Mouse (Mus musculus) forebrain, postnatal 0 days (tissue): ENCODE results near the gene Smagp. TPM values are rescaled to one million over a fixed set of nuclear protein-coding genes. Genes with fewer than 3 reads are reported as not detected.
A peak's percentile ranks its signal among the peaks of the same experiment; 100 is the strongest.

ENCODE experiments used
- ATAC-seq: fragments of 200-750 bp; cut with Nextera tagmentation; 2 replicates; pipeline ENCODE4 v1.8.0; 2017; ENCODE audit warnings: mild to moderate bottlenecking, moderate library complexity
- DNase-seq: peaks from one replicate; pipeline ENCODE4 v3.0.0-alpha.2; 2015
- H3K27ac ChIP-seq: fragments of 300-500 bp; sonication (generic); 2 replicates; pipeline ENCODE4 v1.5.1; 2014; ENCODE audit warnings: low read depth, mild to moderate bottlenecking, antibody characterized with exemption, low read length, moderate library complexity, mixed read lengths
- H3K27me3 ChIP-seq: fragments of 300-500 bp; sonication (generic); 2 replicates; pipeline ENCODE4 v1.6.1; 2014; ENCODE audit warnings: mild to moderate bottlenecking, low read length, mixed read lengths; ENCODE audit not compliant: insufficient read depth
- H3K36me3 ChIP-seq: fragments of 300-500 bp; sonication (generic); 2 replicates; pipeline ENCODE4 v1.6.1; 2014; ENCODE audit warnings: mild to moderate bottlenecking, moderate library complexity; ENCODE audit not compliant: insufficient read depth
- H3K4me1 ChIP-seq: fragments of 300-500 bp; sonication (generic); 2 replicates; pipeline ENCODE4 v1.6.1; 2014; ENCODE audit warnings: antibody characterized with exemption; ENCODE audit not compliant: insufficient read depth
- H3K4me2 ChIP-seq: fragments of 300-500 bp; sonication (generic); 2 replicates; pipeline ENCODE4 v1.6.1; 2014; ENCODE audit warnings: low read depth, mild to moderate bottlenecking, moderate library complexity
- H3K4me3 ChIP-seq: fragments of 300-500 bp; sonication (generic); 2 replicates; pipeline ENCODE4 v1.5.1; 2014; ENCODE audit warnings: low read depth, low read length, mixed read lengths
- H3K9ac ChIP-seq: fragments of 300-500 bp; sonication (generic); 2 replicates; pipeline ENCODE4 v1.6.1; 2014; ENCODE audit warnings: mild to moderate bottlenecking
- H3K9me3 ChIP-seq: fragments of 300-500 bp; sonication (generic); 2 replicates; pipeline ENCODE4 v1.6.1; 2016; ENCODE audit warnings: low read length
- CTCF ChIP-seq: sonication (generic); IDR thresholded peaks from 2 replicates; pipeline ENCODE4 v1.5.1; 2016; ENCODE audit warnings: antibody characterized with exemption, control low read depth, low read depth
- WGBS: fragments of 180-500 bp; shearing (Covaris S2); extraction: QIAGEN DNeasy Blood & Tissue Kit; methylation state at CpG from one replicate; pipeline ENCODE4 v1.1.7; 2014; 5-methylcytosine and 5-hydroxymethylcytosine counted together
- polyA plus RNA-seq: library from polyadenylated mRNA; unstranded; fragments of >200 nt; fragmentation: Nextera tagmentation; extraction: Ambion mirVana; gene quantifications from 2 replicates; pipeline ENCODE4 v1.2.1, GENCODE M21; 2015
- total RNA-seq: library from RNA; depleted of rRNA; stranded (reverse); fragments of >200 nt; gene quantifications from 2 replicates; pipeline ENCODE4 v1.2.3, GENCODE M21; 2014

The Smagp gene
- total and polyA plus RNA-seq, 2 experiments from 2014 or later: 3.9 to 6.2 TPM

- Histone ChIP-seq H3K9me3 (no peaks in the 10 kb centered on the region), H3K36me3 (no peaks in the 10 kb centered on the region), H3K9ac (peak overlapping the region; percentile 14; the same call in 1 of the 2 replicates), H3K27ac (no peak overlapping the region), H3K27me3 (peaks cover 41% of the 10 kb centered on the region), H3K4me3 (peak overlapping the region; percentile 34), H3K4me2 (peak overlapping the region; percentile 70), H3K4me1 (no peaks in the 10 kb centered on the region)
- TF ChIP-seq CTCF: no peak
- 6% methylated on average over 38 of the region's 38 CpGs for WGBS
- ATAC-seq (no peak), DNase-seq (no peak)
Observed at GRCm38 (mm10) chr15:100635851-100636645, 692 bp downstream of the Smagp start.

GRCm38 (mm10) chr15:100635239-100635638, 1.5 kb downstream of the Smagp start:
- no peak for TF ChIP-seq CTCF
- Histone ChIP-seq H3K27ac (no peak overlapping the region), H3K36me3 (no peaks in the 10 kb centered on the region), H3K27me3 (peaks cover 41% of the 10 kb centered on the region), H3K9me3 (no peaks in the 10 kb centered on the region), H3K4me1 (no peaks in the 10 kb centered on the region), H3K4me3 (no peak overlapping the region), H3K9ac (no peak overlapping the region), H3K4me2 (no peak overlapping the region)
- DNase-seq: no peak
- ATAC-seq: no peak
- 10% methylated on average over 9 of the region's 9 CpGs for WGBS

- no peak overlapping the region for H3K27ac ChIP-seq
- peaks cover 41% of the 10 kb centered on the region for H3K27me3 ChIP-seq
- no peaks in the 10 kb centered on the region for H3K4me1 ChIP-seq
- no peaks in the 10 kb centered on the region for H3K9me3 ChIP-seq
- ATAC-seq: no peak
- H3K4me2 ChIP-seq: no peak overlapping the region
- H3K4me3 ChIP-seq: no peak overlapping the region
- TF ChIP-seq CTCF: no peak
- 86% methylated on average over 10 of the region's 10 CpGs for WGBS
- no peak for DNase-seq
- H3K9ac ChIP-seq: no peak overlapping the region
- H3K36me3 ChIP-seq: no peaks in the 10 kb centered on the region
Observed at GRCm38 (mm10) chr15:100633341-100633740, 3.4 kb downstream of the Smagp start.

GRCm38 (mm10) chr15:100632323-100632722, 4.4 kb downstream of the Smagp start:
- Histone ChIP-seq H3K4me3 (no peak overlapping the region), H3K9ac (no peak overlapping the region), H3K9me3 (no peaks in the 10 kb centered on the region), H3K4me1 (no peaks in the 10 kb centered on the region), H3K4me2 (no peak overlapping the region), H3K36me3 (no peaks in the 10 kb centered on the region), H3K27ac (no peak overlapping the region), H3K27me3 (peaks cover 32% of the 10 kb centered on the region)
- 90% methylated on average over 5 of the region's 5 CpGs for WGBS
- no peak for DNase-seq
- no peak for TF ChIP-seq CTCF
- ATAC-seq: no peak

GRCm38 (mm10) chr15:100631454-100632170, 5.1 kb downstream of the Smagp start:
- H3K4me2 ChIP-seq: no peak overlapping the region
- no peaks in the 10 kb centered on the region for H3K4me1 ChIP-seq
- no peak overlapping the region for H3K4me3 ChIP-seq
- peaks cover 25% of the 10 kb centered on the region for H3K27me3 ChIP-seq
- WGBS: 89% methylated on average over 12 of the region's 12 CpGs
- no peak overlapping the region for H3K27ac ChIP-seq
- H3K36me3 ChIP-seq: no peaks in the 10 kb centered on the region
- H3K9ac ChIP-seq: no peak overlapping the region
- ATAC-seq (no peak), DNase-seq (no peak)
- TF ChIP-seq CTCF: no peak
- H3K9me3 ChIP-seq: no peaks in the 10 kb centered on the region

GRCm38 (mm10) chr15:100630126-100630525, 6.6 kb downstream of the Smagp start:
- WGBS: 51% methylated on average over 3 of the region's 3 CpGs
- no peak for ATAC-seq
- H3K4me3 ChIP-seq: no peak overlapping the region
- H3K36me3 ChIP-seq: no peaks in the 10 kb centered on the region
- no peak for TF ChIP-seq CTCF
- DNase-seq: no peak
- H3K9ac ChIP-seq: no peak overlapping the region
- no peak overlapping the region for H3K4me2 ChIP-seq
- H3K27me3 ChIP-seq: peaks cover 10% of the 10 kb centered on the region
- no peak overlapping the region for H3K27ac ChIP-seq
- H3K9me3 ChIP-seq: no peaks in the 10 kb centered on the region
- no peaks in the 10 kb centered on the region for H3K4me1 ChIP-seq

- ATAC-seq: no peak
- no peak overlapping the region for H3K9ac ChIP-seq
- 53% methylated on average over 7 of the region's 7 CpGs for WGBS
Observed at GRCm38 (mm10) chr15:100628797-100629196, 7.9 kb downstream of the Smagp start.

More at GRCm38 (mm10) chr15:100628797-100629196, 7.9 kb downstream of the Smagp start:
- H3K4me3 ChIP-seq: no peak overlapping the region
- H3K27me3 ChIP-seq: no peaks in the 10 kb centered on the region
- no peaks in the 10 kb centered on the region for H3K4me1 ChIP-seq
- H3K27ac ChIP-seq: no peak overlapping the region
- H3K36me3 ChIP-seq: no peaks in the 10 kb centered on the region
- DNase-seq: no peak
- no peak for TF ChIP-seq CTCF
- H3K4me2 ChIP-seq: no peak overlapping the region
- H3K9me3 ChIP-seq: no peaks in the 10 kb centered on the region
